9 mouse cellular contexts compared by ENCODE assay signal in genomic region chr17:71102571-71103551, GRCm38 (mm10).
DNase-seq lines count a peak whose midpoint lies in the region; ATAC-seq and TF ChIP-seq lines count a peak whose summit lies in the region.
"Had no signal": no experiment of that assay in that cellular context is flagged by ENCODE, and none has a peak within 500 bp of the region (broad histone marks: within the 10 kb centered on the region; RNA-seq: fewer than 3 reads in every experiment).

No protein-coding gene starts in this region.

- peak overlapping the region; percentile 70 for H3K27ac ChIP-seq in limb, embryonic 13.5 days
- H3K27ac ChIP-seq in stomach, postnatal 0 days (replicated peaks), result peak overlapping the region; percentile 53
- no peak overlapping the region for H3K27ac ChIP-seq in forebrain, embryonic 13.5 days
- H3K27ac ChIP-seq: neural tube, embryonic 12.5 days had no signal

- ATAC-seq in granulocyte monocyte progenitor cell, adult 5-6 weeks (replicated peaks; ENCODE audit: poor library complexity, severe bottlenecking), result peak; percentile 54
- peak; percentile 39; the same call in 1 of the 2 replicates for ATAC-seq in limb, embryonic 13.5 days (ENCODE audit: low FRiP score, low read depth)
- peak; percentile 67 for ATAC-seq in stomach, postnatal 0 days (ENCODE audit: low FRiP score, low TSS enrichment)
- ATAC-seq in forebrain, embryonic 13.5 days, result no peak
- ATAC-seq in erythroid progenitor cell, adult 5-6 weeks (replicated peaks; ENCODE audit: low FRiP score, poor library complexity, severe bottlenecking), result no peak

- peak overlapping the region; percentile 33 for H3K4me2 ChIP-seq in limb, embryonic 13.5 days (replicated peaks)
- no peak overlapping the region for H3K4me2 ChIP-seq in stomach, postnatal 0 days (replicated peaks; ENCODE audit: low read depth)
- no peak overlapping the region for H3K4me2 ChIP-seq in forebrain, embryonic 13.5 days
- H3K4me2 ChIP-seq: neural tube, embryonic 12.5 days had no signal

- no peak overlapping the region for H3K4me3 ChIP-seq in limb, embryonic 13.5 days
- no peak overlapping the region for H3K4me3 ChIP-seq in stomach, postnatal 0 days (ENCODE audit: low read depth, low read length)
- H3K4me3 ChIP-seq in forebrain, embryonic 13.5 days, result no peak overlapping the region
- H3K4me3 ChIP-seq: neural tube, embryonic 12.5 days had no signal

- 14% methylated on average over 17 of the region's 17 CpGs for WGBS in limb, embryonic 13.5 days
- 25% methylated on average over 17 of the region's 17 CpGs for WGBS in stomach, postnatal 0 days
- WGBS in forebrain, embryonic 13.5 days, result 69% methylated on average over 17 of the region's 17 CpGs

- peaks cover 24% of the 10 kb centered on the region for H3K4me1 ChIP-seq in limb, embryonic 13.5 days
- no peaks in the 10 kb centered on the region for H3K4me1 ChIP-seq in stomach, postnatal 0 days (replicated peaks; ENCODE audit: control insufficient read depth, insufficient read depth)
- no peaks in the 10 kb centered on the region; the same call in 1 of the 2 replicates for H3K4me1 ChIP-seq in forebrain, embryonic 13.5 days
- H3K4me1 ChIP-seq: neural tube, embryonic 12.5 days had no signal

- no peak for TF ChIP-seq EP300 in stomach, postnatal 0 days (optimal IDR thresholded peaks at IDR 0.05)

- H3K9ac ChIP-seq in limb, embryonic 13.5 days, result no peak overlapping the region
- no peak overlapping the region for H3K9ac ChIP-seq in stomach, postnatal 0 days (ENCODE audit: low read length)
- H3K9ac ChIP-seq in forebrain, embryonic 13.5 days, result no peak overlapping the region
- H3K9ac ChIP-seq: neural tube, embryonic 12.5 days had no signal

- H3K27me3 ChIP-seq in limb, embryonic 13.5 days, result no peaks in the 10 kb centered on the region
- no peaks in the 10 kb centered on the region for H3K27me3 ChIP-seq in stomach, postnatal 0 days (ENCODE audit: control insufficient read depth, insufficient read depth, low read length)
- no peaks in the 10 kb centered on the region for H3K27me3 ChIP-seq in forebrain, embryonic 13.5 days
- H3K27me3 ChIP-seq: neural tube, embryonic 12.5 days had no signal

- peak; percentile 8 for DNase-seq in retina, adult 2 months (ENCODE audit: low read depth, low spot score)
- DNase-seq in retina, embryonic 14.5 days (ENCODE audit: low spot score), result no peak
- DNase-seq in stomach, postnatal 0 days (ENCODE audit: low spot score), result no peak
- no peak for DNase-seq in adrenal gland, adult 18-20 months (ENCODE audit: low spot score in 2 of 2)

- TF ChIP-seq CTCF in stomach, postnatal 0 days (IDR thresholded peaks at IDR 0.05; ENCODE audit: low read depth), result no peak

- no peaks in the 10 kb centered on the region for H3K9me3 ChIP-seq in limb, embryonic 13.5 days
- no peaks in the 10 kb centered on the region for H3K9me3 ChIP-seq in stomach, postnatal 0 days (ENCODE audit: control insufficient read depth, low read length)
- no peaks in the 10 kb centered on the region for H3K9me3 ChIP-seq in forebrain, embryonic 13.5 days (replicated peaks)
- H3K9me3 ChIP-seq: neural tube, embryonic 12.5 days had no signal

- H3K36me3 ChIP-seq in limb, embryonic 13.5 days, result no peaks in the 10 kb centered on the region
- no peaks in the 10 kb centered on the region for H3K36me3 ChIP-seq in stomach, postnatal 0 days (ENCODE audit: control insufficient read depth, insufficient read depth, low read length)
- H3K36me3 ChIP-seq in forebrain, embryonic 13.5 days (ENCODE audit: poor library complexity, severe bottlenecking), result no peaks in the 10 kb centered on the region
- H3K36me3 ChIP-seq: neural tube, embryonic 12.5 days had no signal

Comparison
In these comparisons a context has a peak if more than half of its experiments do, and no peak if none do; other contexts are left out.
1. ATAC-seq: peak in granulocyte monocyte progenitor cell, adult 5-6 weeks (single experiment), limb, embryonic 13.5 days (single experiment) and stomach, postnatal 0 days (single experiment); none in forebrain, embryonic 13.5 days (single experiment) and erythroid progenitor cell, adult 5-6 weeks (single experiment).